Mouse (Mus musculus) cerebellum, adult 9-11 months (tissue): ENCODE results near the gene Wwtr1.

Experiments used
- DNase-seq: peaks from one replicate; pipeline ENCODE4 v3.0.0; 2022

Gene Wwtr1

GRCm38 (mm10) chr3:57575660-57576055 lies at the start of gene Wwtr1:
Gene Wwtr1 (minus strand): TSS chr3:57575910.
- DNase-seq, result peak; percentile 29

- DNase-seq, result no peak
Observed at GRCm38 (mm10) chr3:57619718-57620117, 44.0 kb upstream of the Wwtr1 start.

GRCm38 (mm10) chr3:57615652-57616051 lies 39.9 kb upstream of the Wwtr1 start:
- no peak for DNase-seq

- DNase-seq, result no peak
Observed at GRCm38 (mm10) chr3:57612430-57612997, 36.8 kb upstream of the Wwtr1 start.

GRCm38 (mm10) chr3:57611776-57612175 lies 36.1 kb upstream of the Wwtr1 start:
- DNase-seq, result no peak

GRCm38 (mm10) chr3:57604618-57605015 lies 28.9 kb upstream of the Wwtr1 start:
- no peak for DNase-seq

- DNase-seq, result no peak
Observed at GRCm38 (mm10) chr3:57603891-57604617, 28.3 kb upstream of the Wwtr1 start.

GRCm38 (mm10) chr3:57602610-57603009 lies 26.9 kb upstream of the Wwtr1 start:
- DNase-seq, result no peak

GRCm38 (mm10) chr3:57596566-57596965 lies 20.9 kb upstream of the Wwtr1 start:
- no peak for DNase-seq

- DNase-seq, result no peak
Observed at GRCm38 (mm10) chr3:57595506-57595905, 19.8 kb upstream of the Wwtr1 start.

GRCm38 (mm10) chr3:57585967-57586366 lies 10.3 kb upstream of the Wwtr1 start:
- no peak for DNase-seq

GRCm38 (mm10) chr3:57583533-57583932 lies 7.8 kb upstream of the Wwtr1 start:
- no peak for DNase-seq

GRCm38 (mm10) chr3:57580426-57581195 lies 4.9 kb upstream of the Wwtr1 start:
- DNase-seq, result no peak

- peak; percentile 3 for DNase-seq
Observed at GRCm38 (mm10) chr3:57576056-57576824, 530 bp upstream of the Wwtr1 start.

GRCm38 (mm10) chr3:57574885-57575659 lies 638 bp downstream of the Wwtr1 start:
- DNase-seq, result no peak

- DNase-seq, result no peak
Observed at GRCm38 (mm10) chr3:57573898-57574570, 1.7 kb downstream of the Wwtr1 start.

GRCm38 (mm10) chr3:57572331-57572975 lies 3.3 kb downstream of the Wwtr1 start:
- no peak for DNase-seq

- DNase-seq, result no peak
Observed at GRCm38 (mm10) chr3:57566655-57567054, 9.1 kb downstream of the Wwtr1 start.

GRCm38 (mm10) chr3:57563627-57564026 lies 12.1 kb downstream of the Wwtr1 start:
- DNase-seq, result no peak

- no peak for DNase-seq
Observed at GRCm38 (mm10) chr3:57562996-57563506, 12.7 kb downstream of the Wwtr1 start.

- DNase-seq, result no peak
Observed at GRCm38 (mm10) chr3:57558761-57559160, 16.9 kb downstream of the Wwtr1 start.
